Mouse (Mus musculus) embryo, embryonic 10 days (tissue): ENCODE data around the gene Olfr137.

Experiments
- DNase-seq: peaks from one replicate; pipeline ENCODE4 v3.0.0-alpha.2; 2015; ENCODE audit warnings: low spot score

Gene Olfr137

DNA sequence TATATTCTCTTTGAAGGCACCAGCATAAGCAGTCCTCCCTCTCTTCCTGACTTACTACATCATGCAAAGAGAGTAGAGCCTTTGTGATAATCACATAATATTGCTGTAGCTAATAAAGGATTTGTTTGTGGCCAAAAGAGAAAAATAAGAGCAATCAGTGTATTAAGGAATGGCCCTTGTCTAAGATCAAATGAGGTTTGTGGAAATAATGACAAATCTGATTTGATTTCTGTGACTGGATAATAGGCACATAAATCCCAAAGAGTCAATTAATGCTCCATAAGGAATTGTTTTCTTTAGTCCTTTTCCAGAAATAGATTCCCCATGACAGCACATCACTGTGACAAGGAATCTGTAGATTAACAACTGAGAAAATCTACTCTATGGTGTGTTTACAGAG lies at the start of gene Olfr137:
Olfr137 (minus strand) TSS at position 101 of the 400 bp plus-strand sequence.
- no peak for DNase-seq

GRCm38 (mm10) chr17:38329531-38329930 lies 22.2 kb upstream of the Olfr137 start, which contains the start of gene Olfr136:
Gene Olfr136 (plus strand): TSS chr17:38329831.
- no peak for DNase-seq

- no peak for DNase-seq
These were observed 46.6 kb downstream of the Olfr137 start, which contains the start of gene Olfr138 for GRCm38 (mm10) chr17:38260735-38261134. Gene Olfr138 (plus strand): TSS chr17:38261035.
